Mouse (Mus musculus): Measurements from ENCODE around the gene Gm11444.

Gene Gm11444

GRCm38 (mm10) chr11:85864363-85864762 is 14.2 kb upstream of the Gm11444 start:
- DNase-seq (ENCODE audit: low read depth, low spot score): no peak

- DNase-seq (ENCODE audit: low read depth, low spot score): no peak
Observed at GRCm38 (mm10) chr11:85857997-85858698, 8.0 kb upstream of the Gm11444 start.

DNA sequence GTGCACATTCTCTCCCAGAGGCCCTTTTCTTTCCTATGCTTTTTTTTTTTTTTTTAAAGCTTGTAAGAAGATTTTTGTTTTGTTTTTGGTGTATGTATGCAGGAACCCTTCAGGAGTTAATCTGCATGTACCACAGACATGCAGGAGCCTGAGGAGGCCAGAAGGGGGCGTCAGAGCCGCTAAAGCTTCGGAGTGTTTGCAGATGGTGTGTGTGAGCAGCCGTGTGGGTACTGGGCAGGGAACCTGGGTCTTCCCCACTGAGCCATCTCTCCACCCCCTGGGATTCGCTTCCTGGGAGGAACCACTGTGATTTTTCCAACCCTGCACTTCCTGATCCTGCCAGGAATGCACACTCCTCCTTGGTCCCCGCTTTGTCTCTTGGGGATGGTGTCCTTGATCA is 625 bp upstream of the Gm11444 start:
- no peak for DNase-seq (ENCODE audit: low read depth, low spot score)

DNA sequence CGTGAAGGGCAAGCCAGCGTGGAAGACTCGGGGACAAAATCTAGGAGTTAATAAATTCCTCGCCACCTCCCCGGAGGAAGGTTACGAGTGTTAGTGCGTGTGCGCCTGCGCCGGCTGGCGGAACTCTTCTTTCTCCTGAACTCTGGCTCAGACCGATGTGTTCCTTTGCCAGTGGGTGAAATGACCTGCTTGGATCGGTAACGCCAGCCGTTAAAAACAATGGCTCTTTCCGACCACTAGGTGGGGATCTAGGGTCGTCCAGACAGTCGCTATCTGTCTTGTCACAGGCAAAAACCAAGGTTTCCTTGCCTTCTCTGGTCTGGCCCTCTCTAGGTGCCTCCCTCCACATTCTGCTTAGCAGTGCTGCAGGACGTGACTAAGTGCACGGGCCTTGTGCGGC is 1.1 kb downstream of the Gm11444 start:
- DNase-seq (ENCODE audit: low read depth, low spot score): peak; percentile 84

DNA sequence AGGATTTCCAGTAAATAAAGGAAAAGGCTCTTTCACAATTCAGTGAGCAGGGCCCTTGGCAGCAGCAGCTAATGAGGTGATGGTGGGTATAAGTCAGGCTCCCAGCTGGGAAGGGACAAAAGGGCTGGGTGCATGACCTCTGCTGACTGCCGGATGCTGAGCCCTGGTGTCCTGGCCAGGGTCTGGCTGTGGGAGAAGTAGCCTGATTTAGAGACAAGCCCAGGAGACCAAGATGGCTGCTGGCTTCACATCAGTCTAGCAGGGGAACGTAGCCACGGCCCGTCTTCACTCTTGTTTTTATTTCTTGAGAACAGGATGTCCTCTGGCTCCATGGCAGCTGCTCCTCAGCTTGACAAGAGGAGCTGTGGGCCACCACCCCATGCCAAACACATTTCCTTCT is 3.6 kb downstream of the Gm11444 start:
- DNase-seq (ENCODE audit: low read depth, low spot score): no peak

- DNase-seq (ENCODE audit: low read depth, low spot score): no peak
Observed at GRCm38 (mm10) chr11:85845921-85846320, 4.2 kb downstream of the Gm11444 start.

- DNase-seq (ENCODE audit: low read depth, low spot score): no peak
Observed at GRCm38 (mm10) chr11:85844971-85845370, 5.2 kb downstream of the Gm11444 start.

- peak; percentile 87 for DNase-seq (ENCODE audit: low read depth, low spot score)
Observed at GRCm38 (mm10) chr11:85844144-85844965, 5.8 kb downstream of the Gm11444 start.

DNA sequence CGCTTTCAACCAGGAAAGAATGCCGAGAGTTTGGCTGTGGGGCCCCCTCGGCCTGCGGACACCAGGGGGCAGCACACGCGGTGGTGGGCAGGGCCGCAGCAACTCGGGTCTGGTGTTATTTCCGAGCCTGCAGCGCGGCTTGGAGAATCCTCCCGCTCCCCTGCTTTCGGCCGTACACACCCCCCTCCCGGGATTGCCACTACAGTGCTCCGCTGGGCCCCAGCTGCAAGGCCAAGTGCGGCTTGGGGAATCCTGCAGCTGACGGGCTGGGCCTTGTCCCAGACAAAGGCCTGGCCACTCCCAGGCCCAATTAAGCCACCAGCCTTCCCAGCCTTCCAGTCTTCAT is 6.8 kb downstream of the Gm11444 start:
- DNase-seq (ENCODE audit: low read depth, low spot score): peak; percentile 69

GRCm38 (mm10) chr11:85842596-85843346 is 7.4 kb downstream of the Gm11444 start:
- no peak for DNase-seq (ENCODE audit: low read depth, low spot score)

DNA sequence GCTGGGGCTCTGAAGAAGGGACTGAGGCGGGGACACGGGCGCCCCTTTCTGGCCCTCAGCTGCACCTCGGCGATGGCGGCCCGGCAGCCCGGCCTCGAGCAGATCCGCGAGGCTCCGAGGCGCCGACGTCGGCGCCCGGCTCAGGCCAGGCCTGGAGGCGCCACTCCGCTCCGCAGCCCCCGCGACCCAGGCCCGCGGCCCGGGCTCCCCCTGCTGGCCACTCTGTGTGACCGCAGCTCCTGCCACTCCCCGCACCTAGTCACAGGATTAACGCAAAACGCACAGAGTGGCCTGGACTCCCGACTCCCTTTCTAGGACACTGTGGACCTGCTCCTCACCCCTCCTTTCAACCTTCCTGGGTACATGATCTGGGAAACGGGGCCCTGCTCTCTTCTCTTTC is 8.2 kb downstream of the Gm11444 start:
- DNase-seq (ENCODE audit: low read depth, low spot score): peak; percentile 72

GRCm38 (mm10) chr11:85841211-85841681 is 8.9 kb downstream of the Gm11444 start:
- DNase-seq (ENCODE audit: low read depth, low spot score): no peak

DNA sequence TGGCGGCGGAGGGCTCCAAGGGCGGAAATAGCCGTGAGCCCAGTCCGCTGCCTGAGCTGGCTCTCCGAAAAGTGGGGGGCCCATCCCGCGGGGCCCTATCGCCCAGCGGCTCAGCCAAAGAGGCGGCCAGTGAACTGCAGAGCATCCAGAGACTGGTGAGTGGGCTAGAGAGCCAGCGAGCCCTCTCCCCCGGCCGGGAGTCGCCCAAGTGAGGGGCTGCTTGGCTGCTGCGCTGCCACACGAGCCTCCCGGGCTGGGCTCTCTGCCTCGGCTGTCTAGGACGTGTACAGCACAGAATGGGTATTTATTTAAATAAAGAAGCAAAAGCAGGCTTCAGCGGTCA is 9.4 kb downstream of the Gm11444 start:
- DNase-seq (ENCODE audit: low read depth, low spot score): no peak

GRCm38 (mm10) chr11:85840031-85840802 is 9.9 kb downstream of the Gm11444 start:
- no peak for DNase-seq (ENCODE audit: low read depth, low spot score)

GRCm38 (mm10) chr11:85839258-85840030 is 10.7 kb downstream of the Gm11444 start:
- DNase-seq (ENCODE audit: low read depth, low spot score): no peak

DNA sequence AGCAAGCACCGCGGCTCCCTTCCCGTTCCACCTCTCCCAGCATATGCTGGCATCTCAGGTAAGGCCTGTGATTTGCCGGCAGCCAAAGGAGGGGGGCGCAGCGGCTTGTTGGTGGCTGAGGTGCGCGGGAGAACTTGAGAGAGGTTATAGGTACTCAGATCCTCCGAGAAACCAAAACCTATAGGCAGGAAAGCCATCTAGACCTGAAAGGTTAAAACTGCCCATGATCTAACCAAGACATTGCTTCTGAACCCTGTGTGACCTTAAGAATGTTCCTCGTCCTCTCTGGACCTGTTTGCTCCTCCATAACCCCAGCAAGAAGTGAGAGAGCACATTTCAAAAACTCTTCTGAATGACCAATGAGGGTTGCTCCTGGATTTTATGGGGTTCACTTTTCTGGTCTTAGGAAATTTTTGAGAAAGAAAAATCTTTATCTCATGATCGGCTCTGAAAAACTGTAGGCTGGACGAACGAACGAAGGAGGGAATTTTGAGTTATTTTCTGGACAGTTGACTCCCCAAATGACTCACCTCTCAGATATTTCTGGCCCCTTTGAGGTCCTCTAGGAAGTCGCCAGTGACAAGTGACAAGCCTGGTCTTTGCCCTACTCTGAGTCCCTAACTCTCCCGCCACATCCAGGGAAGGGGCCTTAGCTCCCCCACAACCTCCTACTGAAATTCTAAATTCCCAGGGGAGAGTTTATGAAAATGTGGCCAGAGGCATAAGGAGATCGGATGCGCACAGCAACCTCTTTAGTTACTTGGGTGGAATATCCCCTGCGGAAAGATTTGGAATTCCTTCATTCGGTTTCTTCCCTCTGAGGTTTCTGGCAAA is 11.5 kb downstream of the Gm11444 start:
- DNase-seq (ENCODE audit: low read depth, low spot score): no peak

GRCm38 (mm10) chr11:85837648-85838423 is 12.3 kb downstream of the Gm11444 start:
- no peak for DNase-seq (ENCODE audit: low read depth, low spot score)

GRCm38 (mm10) chr11:85837291-85837647 is 12.9 kb downstream of the Gm11444 start:
- DNase-seq (ENCODE audit: low read depth, low spot score): no peak

All from embryo, embryonic 11.5 days (tissue).